Mouse (Mus musculus) embryo, embryonic 10.5 days (tissue): ENCODE results near the gene Hps6.

Experiments used
- DNase-seq: peaks from one replicate; pipeline ENCODE4 v3.0.0-alpha.2; 2015; ENCODE audit warnings: low spot score

The Hps6 gene

GRCm38 (mm10) chr19:46045696-46046311 is 42.5 kb downstream of the Hps6 start:
- peak; percentile 82 for DNase-seq

- no peak for DNase-seq
These were observed 43.3 kb downstream of the Hps6 start for GRCm38 (mm10) chr19:46046621-46047025.

GRCm38 (mm10) chr19:46047426-46047825 is 44.1 kb downstream of the Hps6 start:
- DNase-seq = no peak

- DNase-seq = no peak
These were observed 45.8 kb downstream of the Hps6 start for GRCm38 (mm10) chr19:46049129-46049528.

- DNase-seq = no peak
These were observed 47.2 kb downstream of the Hps6 start for GRCm38 (mm10) chr19:46050462-46050861.
